Mouse (Mus musculus) ES-Bruce4 (cell line): ENCODE results near the gene Kcp.

Experiments
- EP300 ChIP-seq: IDR thresholded peaks from 2 replicates; pipeline ENCODE4 v1.6.1; 2011; ENCODE audit warnings: low read depth, low read length; ENCODE audit not compliant: insufficient read depth
- POLR2A ChIP-seq: IDR thresholded peaks from one replicate; pipeline ENCODE4 v1.8.1; 2011; ENCODE audit warnings: low read length; ENCODE audit not compliant: insufficient read depth

GRCm38 (mm10) chr6:29535316-29535715, 27.6 kb upstream of the Kcp start:
- no peak for TF ChIP-seq POLR2A
- no peak for TF ChIP-seq EP300
